Mouse (Mus musculus) frontal cortex, adult (tissue): Measurements from ENCODE around the gene Kin.

Source experiments
- ATAC-seq: cut with Nextera tagmentation; 2 replicates; pipeline ENCODE4 v1.9.2; 2017; ENCODE audit warnings: mild to moderate bottlenecking, moderate library complexity, mixed read lengths; ENCODE audit not compliant: low TSS enrichment

Kin gene

GRCm38 (mm10) chr2:10080310-10081010, at the start of gene Kin, which contains the start of gene Atp5c1:
Kin (plus strand) TSS chr2:10080593.
Atp5c1 (minus strand) TSS chr2:10080510.
- ATAC-seq = peak; percentile 96

DNA sequence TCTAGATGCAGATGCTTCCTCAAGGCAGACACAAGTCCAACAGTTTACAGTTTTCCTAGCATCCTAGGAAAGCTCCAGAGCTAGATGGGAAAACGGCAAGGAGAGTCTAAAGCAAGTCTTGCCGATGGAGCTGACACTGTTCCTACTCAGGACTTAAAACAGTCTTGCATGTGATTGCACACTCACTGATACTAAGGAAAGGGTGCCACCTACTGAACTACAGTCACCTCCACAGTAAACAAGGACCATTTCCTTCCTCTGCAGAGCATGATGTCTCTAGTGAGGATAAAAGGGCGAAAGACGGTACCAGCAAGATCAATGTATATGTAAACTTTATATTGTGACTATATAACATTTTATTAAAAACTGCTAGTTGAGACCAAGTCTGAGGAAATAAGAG, 46.7 kb upstream of the Kin start:
- no peak for ATAC-seq

DNA sequence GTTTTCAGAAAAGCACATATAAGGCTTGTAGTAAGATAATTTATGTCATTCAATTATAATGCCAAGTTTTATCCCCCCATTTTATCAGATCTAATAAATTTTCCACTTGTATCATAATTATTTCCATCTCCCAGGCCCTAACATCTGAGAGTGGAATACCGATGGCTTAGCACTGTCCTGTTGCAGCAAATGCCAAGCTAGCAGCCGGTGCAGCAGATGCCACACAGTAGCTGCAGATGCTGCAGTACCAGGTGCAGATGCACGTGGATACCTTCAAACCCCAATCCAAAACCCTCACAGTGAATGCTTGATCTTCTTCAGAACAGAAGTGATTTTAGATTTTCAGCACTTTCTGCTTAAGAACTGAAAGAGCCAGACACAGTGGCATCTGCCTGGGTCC, 45.4 kb upstream of the Kin start:
- ATAC-seq = no peak

GRCm38 (mm10) chr2:10047758-10048436, 32.5 kb upstream of the Kin start:
- ATAC-seq = peak; percentile 32

- peak; percentile 83 for ATAC-seq
Observed at GRCm38 (mm10) chr2:10048461-10048860, 31.9 kb upstream of the Kin start, which contains the start of gene Taf3. Taf3 (minus strand) TSS chr2:10048596.

DNA sequence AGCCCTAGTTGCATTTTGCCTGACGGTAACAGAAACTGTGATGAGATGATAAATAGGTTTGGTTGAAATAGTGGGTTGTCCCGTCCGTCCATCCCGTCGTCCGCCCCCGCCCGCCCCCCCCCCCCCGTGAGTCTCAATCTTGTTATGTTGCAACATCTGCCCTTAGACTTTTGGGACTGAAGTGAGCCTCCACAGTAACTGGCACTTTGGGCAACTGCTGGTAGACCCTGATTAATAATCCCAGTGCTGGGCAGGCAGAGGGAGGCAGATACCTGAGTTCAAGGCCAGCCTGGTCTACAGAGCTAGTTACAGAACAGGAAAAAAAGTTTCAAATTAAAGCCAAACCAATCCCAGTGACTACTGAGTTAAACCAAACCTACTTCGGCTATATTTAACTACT, 30.9 kb upstream of the Kin start:
- no peak for ATAC-seq

GRCm38 (mm10) chr2:10050878-10051277, 29.5 kb upstream of the Kin start:
- ATAC-seq = peak; percentile 69

- ATAC-seq = no peak
Observed at GRCm38 (mm10) chr2:10051996-10052395, 28.4 kb upstream of the Kin start.

- ATAC-seq = no peak
Observed at GRCm38 (mm10) chr2:10058836-10059235, 21.6 kb upstream of the Kin start.

DNA sequence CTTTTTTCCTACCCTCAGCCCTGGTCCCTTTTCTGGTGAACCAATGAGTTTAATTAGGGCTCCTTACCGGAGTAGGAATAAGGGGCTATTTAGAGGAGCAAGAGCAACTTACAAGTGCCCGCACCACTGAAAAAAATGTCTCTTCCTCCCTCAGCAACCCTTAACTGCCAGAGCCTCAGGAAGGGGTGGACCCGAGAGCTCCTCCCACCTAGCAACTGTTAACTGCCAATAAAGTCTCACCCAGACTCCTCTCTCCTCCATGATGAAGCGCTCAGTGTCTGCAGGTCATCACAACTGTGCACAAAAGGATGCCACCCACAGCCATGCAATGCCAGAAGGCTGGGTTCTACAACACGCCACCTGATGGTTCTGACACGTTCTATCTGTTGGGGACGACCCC, 8.6 kb upstream of the Kin start:
- ATAC-seq = peak; percentile 41; the same call in 1 of the 2 replicates

GRCm38 (mm10) chr2:10074470-10074869, 5.9 kb upstream of the Kin start:
- no peak for ATAC-seq

DNA sequence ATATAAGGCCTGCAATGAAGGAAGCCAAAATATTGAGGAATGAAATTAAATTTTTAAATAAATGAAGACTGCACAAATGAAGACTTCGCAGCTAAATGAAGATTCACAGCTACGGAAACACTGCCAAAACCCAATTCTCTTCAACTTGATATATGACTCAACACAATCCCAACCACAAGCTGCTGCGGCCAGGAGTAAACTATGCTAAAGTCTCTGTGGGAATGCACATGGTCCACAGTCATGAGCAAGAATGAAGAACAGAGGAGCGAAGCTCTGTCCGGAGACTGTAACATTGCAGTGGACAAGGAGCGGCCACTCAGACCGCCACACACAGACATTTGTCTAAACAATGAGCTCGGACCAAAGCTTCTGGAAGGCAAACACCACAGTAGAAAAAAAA, 3.7 kb upstream of the Kin start:
- ATAC-seq = no peak

DNA sequence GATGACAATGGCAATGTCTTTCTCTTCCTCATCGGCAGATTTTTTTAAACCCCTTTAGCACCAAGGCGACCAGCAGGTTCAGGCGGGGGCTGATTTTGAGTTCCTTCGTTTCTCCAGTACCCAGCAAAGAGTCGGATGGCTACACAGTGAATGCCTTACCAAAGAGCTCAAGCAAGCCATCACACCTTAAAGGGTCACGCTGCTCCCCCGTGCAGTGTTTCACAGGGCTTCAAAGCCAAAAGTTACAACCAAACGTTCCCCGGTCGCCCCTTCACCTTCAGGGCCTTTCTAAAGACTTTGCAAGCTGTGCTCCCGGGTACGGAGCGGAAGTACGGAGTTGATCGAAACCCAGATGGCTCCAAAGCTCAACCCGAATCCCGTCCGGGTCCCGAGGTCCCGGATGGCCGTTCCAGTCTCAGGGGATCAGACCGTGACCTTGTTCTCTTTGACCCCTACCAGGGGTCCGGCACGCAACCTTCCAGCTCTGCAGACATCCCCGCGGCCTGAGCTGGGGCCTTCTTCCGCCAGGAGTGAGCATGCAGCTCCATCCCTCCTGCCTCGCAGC, 566 bp upstream of the Kin start:
- ATAC-seq = peak; percentile 38

DNA sequence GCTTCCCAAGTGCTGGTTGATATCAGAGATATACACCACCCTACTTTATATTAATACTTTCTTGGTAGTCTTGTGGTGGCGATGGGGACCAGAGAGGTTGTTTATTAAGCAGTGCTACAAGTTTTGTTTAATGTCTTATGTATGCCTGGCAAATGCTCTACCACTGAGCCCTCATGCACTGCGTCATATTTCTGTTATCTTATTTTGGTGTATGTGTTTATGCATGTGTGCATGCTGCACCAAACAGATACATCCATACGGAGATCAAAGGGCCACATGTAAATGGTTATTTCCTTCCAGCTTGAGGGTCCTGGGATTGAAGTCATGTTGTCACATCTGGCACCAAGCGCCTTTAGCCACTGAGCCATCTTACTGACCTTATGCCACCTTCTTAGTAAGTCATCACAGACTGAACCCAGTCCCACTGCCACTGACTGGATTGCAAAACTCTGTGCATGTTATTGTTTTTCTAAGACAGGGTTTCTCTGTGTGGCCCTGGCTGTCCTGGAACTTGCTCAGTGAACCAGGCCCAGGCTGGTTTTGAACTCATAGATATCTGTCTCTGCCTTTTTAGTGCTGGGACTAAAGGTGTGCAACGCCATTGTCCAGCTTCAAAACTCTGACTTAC, 1.2 kb downstream of the Kin start:
- ATAC-seq = no peak

DNA sequence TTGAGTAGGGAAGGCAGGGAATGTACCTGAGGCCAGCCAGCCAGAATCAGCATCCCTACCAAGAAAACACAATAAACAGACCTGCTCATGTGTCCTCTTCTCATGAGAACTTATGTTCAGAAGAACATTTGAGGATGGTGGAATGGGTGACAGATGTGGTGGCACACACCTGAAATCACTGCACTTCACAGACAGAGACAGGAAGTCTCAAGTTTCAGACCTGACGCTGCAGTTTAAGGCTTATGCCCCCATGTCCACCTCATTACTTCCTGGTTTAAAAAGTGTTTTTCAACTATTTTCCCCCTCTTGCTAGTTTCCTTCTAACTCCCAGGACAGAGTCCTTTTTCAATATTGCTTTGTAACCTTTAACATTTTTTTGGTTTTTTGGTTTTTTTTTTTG, 2.3 kb downstream of the Kin start:
- ATAC-seq = no peak

DNA sequence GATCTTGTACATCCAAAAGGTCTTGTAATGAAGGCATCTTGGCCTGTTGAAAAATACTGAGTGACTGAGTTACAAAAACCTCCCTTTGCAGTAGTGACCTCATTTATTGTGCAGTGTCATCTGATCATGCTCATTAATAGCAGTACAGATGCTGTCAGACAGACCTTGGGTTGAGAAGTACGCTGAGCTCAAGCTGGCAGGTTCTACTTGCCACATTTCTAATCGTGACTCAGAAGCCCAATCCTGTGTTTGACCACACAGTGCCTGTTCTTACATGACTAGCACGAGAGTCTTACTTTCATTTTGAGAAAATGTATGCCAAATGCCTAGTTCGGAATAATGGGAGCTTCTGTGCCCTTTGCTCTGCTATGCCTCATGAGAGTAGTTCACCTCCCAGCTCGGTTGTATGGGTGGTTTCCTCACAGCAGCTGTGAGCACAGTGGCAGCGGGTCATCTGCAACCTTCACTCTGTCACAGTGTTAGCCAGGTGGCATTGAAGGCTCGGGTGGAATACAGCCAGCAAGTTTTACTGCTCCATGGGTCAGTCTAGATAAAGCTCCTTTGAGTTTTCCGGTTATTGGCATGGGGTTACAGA, 7.0 kb downstream of the Kin start:
- ATAC-seq = no peak

- no peak for ATAC-seq
Observed at GRCm38 (mm10) chr2:10094327-10095100, 14.1 kb downstream of the Kin start.

DNA sequence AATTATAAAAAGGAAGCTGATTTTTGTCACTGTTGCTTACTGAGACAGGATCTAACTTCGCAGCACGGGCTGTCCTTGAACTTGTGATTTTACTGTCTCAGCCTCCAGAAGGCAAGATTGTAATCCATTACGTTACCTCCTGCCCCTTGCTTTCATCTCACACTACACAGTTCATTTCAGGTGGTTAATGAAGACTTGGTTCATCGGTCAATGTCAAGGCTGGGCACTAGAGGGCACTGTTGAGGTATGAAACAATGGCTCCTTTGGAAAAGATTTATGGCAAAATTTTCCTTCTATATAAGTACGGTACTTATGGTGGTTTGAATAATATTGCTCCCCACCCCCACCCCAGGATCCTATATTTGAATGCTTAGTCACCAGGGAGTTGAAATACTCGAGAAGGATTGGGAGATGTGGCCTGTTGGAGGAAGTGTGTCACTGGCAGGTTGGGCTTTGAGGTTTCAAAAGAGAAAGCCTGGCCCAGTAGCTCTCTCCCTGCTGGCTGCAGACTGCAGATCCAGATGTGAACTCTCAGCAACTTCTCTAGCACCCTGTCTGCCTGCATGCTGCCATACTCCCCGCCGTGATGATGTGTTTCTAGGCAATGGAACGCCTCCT, 18.3 kb downstream of the Kin start:
- ATAC-seq = peak; percentile 65

- ATAC-seq = no peak
Observed at GRCm38 (mm10) chr2:10100471-10100870, 20.1 kb downstream of the Kin start.

GRCm38 (mm10) chr2:10101180-10101579, 20.8 kb downstream of the Kin start:
- ATAC-seq = peak; percentile 82
